Mouse (Mus musculus) gastrocnemius, postnatal 4 days (tissue): ENCODE measurements around the gene St6galnac1. TPM values are rescaled to one million over a fixed set of nuclear protein-coding genes. Genes with fewer than 3 reads are reported as not detected.

Experiments
- DNase-seq, 2 experiments: peaks; one replicate each; pipeline ENCODE4 v3.0.0; 2021 to 2022; ENCODE audit warnings: low spot score in 2 of 2, mixed read lengths in 2 of 2
- total RNA-seq, 2 experiments: library from RNA; stranded (reverse); gene quantifications; 2 replicates each; pipeline ENCODE4 v1.2.3; 2021

Gene St6galnac1
- total RNA-seq, 2 experiments from 2014 or later, result not detected

DNA sequence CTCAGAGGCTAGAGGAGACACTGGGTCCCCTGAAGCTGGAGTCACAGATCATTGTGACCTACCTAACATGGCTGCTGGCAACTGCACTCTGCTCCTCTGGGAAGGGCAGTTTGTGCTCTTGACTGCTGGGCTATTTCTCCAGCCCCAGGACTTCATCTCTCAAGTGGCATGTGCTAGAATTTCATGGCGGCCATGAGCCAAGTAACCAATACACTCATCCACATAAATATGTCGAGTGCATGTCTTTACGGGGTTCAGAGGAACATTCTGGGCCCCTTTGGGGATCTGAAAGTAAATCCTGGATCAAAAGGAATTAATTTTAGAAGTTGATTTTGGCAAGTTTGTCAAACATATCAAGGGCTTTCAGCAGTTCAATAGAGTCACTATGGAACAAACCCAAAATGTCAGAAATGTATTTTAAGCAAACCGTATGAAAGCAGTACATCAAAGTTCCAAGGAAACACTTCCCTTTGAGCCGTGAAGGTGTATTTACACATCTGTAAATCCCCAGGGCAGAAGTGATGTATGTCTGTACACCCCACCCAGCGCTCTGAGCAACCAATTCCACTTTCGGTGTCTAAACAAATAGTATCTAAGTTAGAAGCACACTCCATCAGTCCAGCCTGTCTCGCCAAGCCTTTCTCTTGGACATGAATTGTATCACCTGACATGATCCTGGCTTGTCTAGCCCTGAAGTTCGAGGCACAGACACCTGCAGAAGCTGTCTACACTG is 45.9 kb downstream of the St6galnac1 start:
- DNase-seq, result no peak

DNA sequence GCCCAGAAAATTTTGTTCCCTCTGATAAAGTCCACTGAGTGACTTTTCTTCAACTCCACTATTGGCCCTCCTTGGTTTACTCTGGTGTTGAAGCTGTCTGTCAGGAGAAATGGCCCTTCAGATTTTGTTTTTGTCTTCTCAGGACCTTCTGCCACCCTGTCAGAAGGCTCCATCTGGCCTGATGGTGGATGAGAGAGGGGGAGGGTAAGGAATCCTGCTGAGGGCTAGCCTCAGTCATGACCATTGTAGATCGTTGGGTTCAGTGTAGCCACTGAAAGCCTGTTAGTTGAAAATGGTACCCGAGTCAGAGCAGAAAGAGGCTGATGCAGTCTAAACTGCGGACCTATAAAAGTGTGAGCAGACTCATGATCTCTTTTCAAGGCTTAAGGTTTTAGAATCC is 49.2 kb downstream of the St6galnac1 start:
- DNase-seq, result no peak

DNA sequence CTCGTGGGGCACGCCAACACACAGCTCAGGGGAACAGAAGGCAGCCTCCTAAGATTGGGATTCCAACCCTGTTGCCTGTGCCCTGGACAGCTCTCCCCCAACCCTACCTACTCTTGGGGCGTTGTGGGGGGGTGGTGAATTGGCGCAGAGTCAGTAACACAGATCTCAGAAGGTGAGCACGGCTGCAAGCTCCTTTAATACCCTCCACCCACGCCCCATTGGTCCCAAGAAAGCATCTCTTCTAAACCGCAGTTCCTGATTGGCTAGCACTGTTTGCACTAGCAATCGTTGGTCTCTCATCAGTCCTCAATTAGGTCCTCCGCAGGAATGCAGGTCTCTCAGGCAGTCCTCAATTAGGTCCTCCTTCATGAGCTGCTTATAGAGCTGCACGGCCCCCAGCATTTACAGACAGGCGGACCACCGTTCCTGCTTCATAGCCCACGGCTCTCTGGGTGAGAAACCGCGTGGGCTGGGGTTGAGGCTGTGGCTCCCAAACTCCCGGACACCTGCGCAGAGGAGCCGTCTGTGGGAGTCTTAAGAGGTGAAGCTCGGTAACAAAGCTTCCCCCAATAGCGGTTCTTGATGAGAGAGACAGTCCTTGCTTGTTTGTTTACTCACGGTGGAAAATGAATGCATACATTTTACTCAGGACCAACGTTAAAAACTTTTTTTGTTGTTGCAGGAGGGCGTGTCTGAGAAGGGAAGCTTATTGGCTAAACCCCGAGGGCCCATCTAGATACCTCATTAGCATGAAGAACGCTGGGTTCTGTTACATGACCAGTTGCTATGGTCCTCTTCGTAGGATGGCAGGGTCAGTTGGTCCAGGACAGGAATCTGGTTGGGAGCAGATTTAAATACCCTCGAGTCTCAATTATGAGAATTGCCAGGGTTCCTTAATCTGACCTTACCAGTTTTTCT is 50.0 kb downstream of the St6galnac1 start:
- DNase-seq, result no peak

DNA sequence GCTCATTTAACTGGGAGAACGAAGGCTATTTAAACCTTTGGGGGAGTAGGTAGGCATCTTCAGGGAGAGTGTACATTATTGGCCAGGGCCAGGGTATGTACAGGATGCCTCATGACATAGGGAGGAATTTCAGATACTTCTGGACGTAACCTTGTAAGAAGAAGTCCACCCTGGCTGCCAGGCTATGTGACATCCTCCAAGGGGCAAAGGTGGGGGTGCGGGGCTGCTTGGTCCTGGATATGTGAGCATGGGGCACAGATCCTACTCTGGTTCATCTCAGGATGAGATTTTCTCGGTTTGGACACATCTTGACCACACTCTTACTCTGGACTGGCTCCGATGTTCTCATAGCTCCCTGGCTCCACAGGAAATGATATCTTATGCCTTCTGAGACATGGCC is 52.2 kb downstream of the St6galnac1 start:
- no peak for DNase-seq

DNA sequence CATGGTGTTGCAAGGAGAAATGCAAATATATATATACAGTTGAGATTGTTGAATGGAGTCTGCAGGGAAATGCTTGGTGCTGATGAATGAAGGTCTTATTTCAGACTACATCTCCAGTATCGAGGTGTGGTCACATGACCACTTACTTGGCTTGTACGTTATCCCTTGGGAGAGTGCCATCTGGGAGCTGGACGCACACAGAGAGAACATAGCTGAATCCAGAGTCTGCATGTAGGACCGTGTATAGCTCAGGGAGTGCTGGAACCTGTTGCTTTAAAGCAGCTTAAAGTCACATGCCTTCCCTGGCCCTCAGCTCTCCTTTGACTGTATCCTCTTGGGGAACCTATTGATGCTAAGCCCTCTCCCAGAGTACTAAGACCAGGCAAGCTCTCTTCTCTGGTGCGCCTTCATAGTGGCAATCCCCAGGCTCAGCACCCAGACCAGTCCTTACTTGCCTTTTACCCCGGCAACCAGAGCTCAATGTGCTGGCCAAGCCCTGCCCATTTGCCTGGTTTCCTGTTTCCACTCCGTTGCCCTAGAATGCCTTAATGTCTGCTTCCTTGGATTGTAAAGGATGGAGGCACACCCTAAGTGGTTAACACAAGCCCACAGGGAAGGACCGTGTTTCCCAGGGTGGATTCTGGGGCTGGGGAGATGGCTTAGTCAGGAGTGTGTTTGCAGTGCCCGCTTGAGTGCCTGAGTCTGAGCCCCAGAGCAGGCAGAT is 53.6 kb downstream of the St6galnac1 start:
- no peak for DNase-seq

DNA sequence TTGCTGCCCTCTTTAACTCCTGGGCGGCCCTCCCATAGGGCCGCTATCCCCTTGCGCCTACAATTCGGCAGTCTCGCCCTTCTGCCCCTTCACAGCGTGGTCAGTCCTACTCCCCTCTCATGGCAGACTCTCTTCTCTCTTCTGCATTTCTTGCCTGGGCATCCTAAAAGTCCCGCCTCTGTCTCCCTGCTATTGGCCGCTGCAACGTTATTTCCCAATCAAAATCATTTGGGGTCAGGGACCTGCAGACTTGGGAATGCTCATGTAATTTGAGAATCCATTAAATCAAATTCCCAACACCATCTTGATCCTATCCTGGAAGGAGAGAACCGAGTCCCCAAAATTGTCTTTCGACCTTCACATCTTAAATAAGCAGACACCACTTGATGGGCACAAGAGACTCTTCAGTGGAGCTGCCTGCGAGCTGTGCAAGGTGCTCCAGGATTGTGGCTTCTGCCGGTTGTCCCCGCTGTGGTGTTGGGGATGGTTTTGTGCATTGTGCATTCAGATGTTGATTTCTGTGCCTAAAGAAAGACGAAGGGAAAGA is 54.9 kb downstream of the St6galnac1 start:
- DNase-seq, result no peak

Other genes starting within 250 kb of the St6galnac1 start
- gene Sphk1, start 244.6 kb downstream of the St6galnac1 start, total RNA-seq, result 1 to 10 TPM; 4.0 TPM
- gene Ube2o, start 194.1 kb downstream of the St6galnac1 start, total RNA-seq, result 10 to 100 TPM; 25.2 to 25.6 TPM
- gene Aanat, start 189.1 kb downstream of the St6galnac1 start, total RNA-seq, result not detected
- gene Rhbdf2, start 148.5 kb downstream of the St6galnac1 start, total RNA-seq, result 1 to 10 TPM; 7.4 to 9.1 TPM
- under 1 TPM; 0.86 to 0.91 TPM for gene Prcd, start 122.0 kb downstream of the St6galnac1 start, total RNA-seq
- gene Cygb, start 121.2 kb downstream of the St6galnac1 start, total RNA-seq, result 10 to 100 TPM; 26.5 to 30.5 TPM
- 10 to 100 TPM; 54.5 to 65.3 TPM for gene Mxra7, start 52.5 kb upstream of the St6galnac1 start, total RNA-seq
- 10 to 100 TPM; 23.7 to 26.6 TPM for gene Mettl23, start 67.8 kb upstream of the St6galnac1 start, total RNA-seq
- gene Jmjd6, start 67.9 kb upstream of the St6galnac1 start, total RNA-seq, result 10 to 100 TPM; 35.6 to 39.7 TPM
- gene Mfsd11, start 76.9 kb upstream of the St6galnac1 start, total RNA-seq, result 10 to 100 TPM; 42.8 to 43.1 TPM
- 100 to 1,000 TPM; 181 to 207 TPM for gene Srsf2, start 77.6 kb upstream of the St6galnac1 start, total RNA-seq
- gene Mgat5b, start 143.4 kb upstream of the St6galnac1 start, total RNA-seq, result 1 to 10 TPM; 1.3 to 1.4 TPM